Mouse (Mus musculus) MEL (cell line): ENCODE measurements around the gene Sec22b.

Experiments
- CHD1 ChIP-seq: IDR thresholded peaks from 2 replicates; pipeline ENCODE4 v1.6.1; 2012; ENCODE audit warnings: low read depth, mild to moderate bottlenecking, inconsistent platforms, low read length, improper control_type of control experiment
- CTCF ChIP-seq, 3 experiments: IDR thresholded peaks in 2 of 3; conservative IDR thresholded peaks in 1 of 3; 2 replicates each; pipeline ENCODE4 v1.5.1; 2011 to 2012; ENCODE audit warnings: low read length in 3 of 3, low read depth in 2 of 3, mild to moderate bottlenecking in 2 of 3, improper control_type of control experiment in 1 of 3, inconsistent platforms in 1 of 3, mixed read lengths in 1 of 3, moderate library complexity in 1 of 3; ENCODE audit not compliant: control insufficient read depth in 1 of 3, insufficient read depth in 1 of 3, poor library complexity in 1 of 3, severe bottlenecking in 1 of 3
- POLR2A ChIP-seq, 2 experiments: IDR thresholded peaks; 2 replicates each; pipeline ENCODE4 v1.6.1; 2011 to 2012; ENCODE audit warnings: low read length in 2 of 2, mild to moderate bottlenecking in 2 of 2, control low read depth in 1 of 2, improper control_type of control experiment in 1 of 2, low read depth in 1 of 2, moderate library complexity in 1 of 2; ENCODE audit not compliant: control insufficient read depth in 1 of 2, insufficient read depth in 1 of 2, poor library complexity in 1 of 2
- USF1 ChIP-seq: IDR thresholded peaks from 2 replicates; pipeline ENCODE4 v1.6.1; 2014; ENCODE audit warnings: low read depth, mild to moderate bottlenecking, inconsistent platforms, low read length, improper control_type of control experiment, moderate library complexity

GRCm38 (mm10) chr3:97971117-97971516 lies 70.1 kb downstream of the Sec22b start:
- TF ChIP-seq USF1 (no peak), CHD1 (no peak), CTCF (IDR thresholded peaks at IDR 0.05 in 2 of 3, conservative IDR thresholded peaks at IDR 0.05 in 1 of 3; ENCODE audit: control insufficient read depth in 1 of 3, insufficient read depth in 1 of 3, low read depth in 2 of 3, low read length in 3 of 3, poor library complexity in 1 of 3, severe bottlenecking in 1 of 3) (no peak), POLR2A (IDR thresholded peaks at IDR 0.05; ENCODE audit: control insufficient read depth in 1 of 2, insufficient read depth in 1 of 2, low read depth in 1 of 2, low read length in 2 of 2, poor library complexity in 1 of 2) (no peak)
